Mouse (Mus musculus): ENCODE results near the gene Amz2. TPM values are rescaled to one million over a fixed set of nuclear protein-coding genes. Genes with fewer than 3 reads are reported as not detected.

Gene Amz2
- polyA plus RNA-seq, 1 experiment from 2014 or later: 63.6 TPM

- Histone ChIP-seq H3K9me3 (ENCODE audit: control insufficient read depth, low read length) (no peaks in the 10 kb centered on the region), H3K27ac (replicated peaks; ENCODE audit: low read depth, low read length) (no peak overlapping the region), H3K4me1 (ENCODE audit: control insufficient read depth, insufficient read depth, low read length) (peaks cover 9% of the 10 kb centered on the region), H3K9ac (replicated peaks; ENCODE audit: low read length) (no peak overlapping the region), H3K4me3 (replicated peaks; ENCODE audit: low read depth, low read length) (no peak overlapping the region), H3K27me3 (ENCODE audit: control insufficient read depth, insufficient read depth, low read length) (no peaks in the 10 kb centered on the region), H3K36me3 (ENCODE audit: control insufficient read depth, insufficient read depth, low read length) (no peaks in the 10 kb centered on the region), H3K4me2 (ENCODE audit: low read length) (no peak overlapping the region)
- DNase-seq (no peak), ATAC-seq (ENCODE audit: low FRiP score, low TSS enrichment) (no peak)
- 90% methylated on average over 8 of the region's 8 CpGs for WGBS
Measured at GRCm38 (mm10) chr11:109443468-109444263, 17.9 kb downstream of the Amz2 start.

- no peaks in the 10 kb centered on the region for H3K9me3 ChIP-seq (ENCODE audit: control insufficient read depth, low read length)
- H3K4me2 ChIP-seq (ENCODE audit: low read length): no peak overlapping the region
- DNase-seq: peak; percentile 49
- H3K4me3 ChIP-seq (replicated peaks; ENCODE audit: low read depth, low read length): no peak overlapping the region
- H3K27me3 ChIP-seq (ENCODE audit: control insufficient read depth, insufficient read depth, low read length): no peaks in the 10 kb centered on the region
- no peak for ATAC-seq (ENCODE audit: low FRiP score, low TSS enrichment)
- H3K9ac ChIP-seq (replicated peaks; ENCODE audit: low read length): no peak overlapping the region
- H3K36me3 ChIP-seq (ENCODE audit: control insufficient read depth, insufficient read depth, low read length): no peaks in the 10 kb centered on the region
- peaks cover 8% of the 10 kb centered on the region for H3K4me1 ChIP-seq (ENCODE audit: control insufficient read depth, insufficient read depth, low read length)
- 49% methylated on average over 7 of the region's 7 CpGs for WGBS
- no peak overlapping the region for H3K27ac ChIP-seq (replicated peaks; ENCODE audit: low read depth, low read length)
Measured at GRCm38 (mm10) chr11:109444600-109444999, 18.9 kb downstream of the Amz2 start.

- Histone ChIP-seq H3K4me2 (ENCODE audit: low read length) (no peak overlapping the region), H3K4me1 (ENCODE audit: control insufficient read depth, insufficient read depth, low read length) (no peaks in the 10 kb centered on the region), H3K36me3 (ENCODE audit: control insufficient read depth, insufficient read depth, low read length) (no peaks in the 10 kb centered on the region), H3K4me3 (replicated peaks; ENCODE audit: low read depth, low read length) (no peak overlapping the region), H3K27ac (replicated peaks; ENCODE audit: low read depth, low read length) (no peak overlapping the region), H3K9me3 (ENCODE audit: control insufficient read depth, low read length) (no peaks in the 10 kb centered on the region), H3K27me3 (ENCODE audit: control insufficient read depth, insufficient read depth, low read length) (no peaks in the 10 kb centered on the region), H3K9ac (replicated peaks; ENCODE audit: low read length) (no peak overlapping the region)
- ATAC-seq (ENCODE audit: low FRiP score, low TSS enrichment): no peak; the same call in 1 of the 2 replicates
- WGBS: 55% methylated on average over 13 of the region's 13 CpGs
- DNase-seq: peak; percentile 84
Measured at GRCm38 (mm10) chr11:109445438-109446035, 19.8 kb downstream of the Amz2 start.

- no peak overlapping the region for H3K4me2 ChIP-seq (ENCODE audit: low read length)
- H3K4me3 ChIP-seq (replicated peaks; ENCODE audit: low read depth, low read length): no peak overlapping the region
- no peak overlapping the region for H3K9ac ChIP-seq (replicated peaks; ENCODE audit: low read length)
- H3K4me1 ChIP-seq (ENCODE audit: control insufficient read depth, insufficient read depth, low read length): no peaks in the 10 kb centered on the region
- no peaks in the 10 kb centered on the region for H3K36me3 ChIP-seq (ENCODE audit: control insufficient read depth, insufficient read depth, low read length)
- no peak for DNase-seq
- H3K27ac ChIP-seq (replicated peaks; ENCODE audit: low read depth, low read length): no peak overlapping the region
- H3K27me3 ChIP-seq (ENCODE audit: control insufficient read depth, insufficient read depth, low read length): no peaks in the 10 kb centered on the region
- no peaks in the 10 kb centered on the region for H3K9me3 ChIP-seq (ENCODE audit: control insufficient read depth, low read length)
- WGBS: 86% methylated on average over 11 of the region's 11 CpGs
- ATAC-seq (ENCODE audit: low FRiP score, low TSS enrichment): no peak
Measured at GRCm38 (mm10) chr11:109451169-109451568, 25.4 kb downstream of the Amz2 start.

GRCm38 (mm10) chr11:109456261-109456660 is 30.5 kb downstream of the Amz2 start:
- H3K9ac ChIP-seq (replicated peaks; ENCODE audit: low read length): no peak overlapping the region; the same call in 1 of the 2 replicates

GRCm38 (mm10) chr11:109458165-109458564 is 32.4 kb downstream of the Amz2 start:
- no peak overlapping the region for H3K4me2 ChIP-seq (ENCODE audit: low read length)
- H3K4me3 ChIP-seq (replicated peaks; ENCODE audit: low read depth, low read length): no peak overlapping the region
- H3K9ac ChIP-seq (replicated peaks; ENCODE audit: low read length): no peak overlapping the region
- no peaks in the 10 kb centered on the region for H3K4me1 ChIP-seq (ENCODE audit: control insufficient read depth, insufficient read depth, low read length)
- no peak overlapping the region for H3K27ac ChIP-seq (replicated peaks; ENCODE audit: low read depth, low read length)
- H3K27me3 ChIP-seq (ENCODE audit: control insufficient read depth, insufficient read depth, low read length): no peaks in the 10 kb centered on the region
- no peaks in the 10 kb centered on the region for H3K36me3 ChIP-seq (ENCODE audit: control insufficient read depth, insufficient read depth, low read length)
- DNase-seq: no peak
- no peak for ATAC-seq (ENCODE audit: low FRiP score, low TSS enrichment)
- no peaks in the 10 kb centered on the region for H3K9me3 ChIP-seq (ENCODE audit: control insufficient read depth, low read length)
- 95% methylated on average over 11 of the region's 11 CpGs for WGBS

More at GRCm38 (mm10) chr11:109456261-109456660, 30.5 kb downstream of the Amz2 start:
- 74% methylated on average over 5 of the region's 5 CpGs for WGBS
- no peak for ATAC-seq (ENCODE audit: low FRiP score, low TSS enrichment)
- no peaks in the 10 kb centered on the region for H3K9me3 ChIP-seq (ENCODE audit: control insufficient read depth, low read length)
- H3K27me3 ChIP-seq (ENCODE audit: control insufficient read depth, insufficient read depth, low read length): no peaks in the 10 kb centered on the region
- no peak overlapping the region for H3K4me3 ChIP-seq (replicated peaks; ENCODE audit: low read depth, low read length)
- H3K4me2 ChIP-seq (ENCODE audit: low read length): no peak overlapping the region
- no peaks in the 10 kb centered on the region for H3K36me3 ChIP-seq (ENCODE audit: control insufficient read depth, insufficient read depth, low read length)
- no peak overlapping the region for H3K27ac ChIP-seq (replicated peaks; ENCODE audit: low read depth, low read length)
- no peak for DNase-seq
- no peaks in the 10 kb centered on the region for H3K4me1 ChIP-seq (ENCODE audit: control insufficient read depth, insufficient read depth, low read length)

- no peak for ATAC-seq (ENCODE audit: low FRiP score, low TSS enrichment)
- H3K9ac ChIP-seq (replicated peaks; ENCODE audit: low read length): no peak overlapping the region
- no peak for DNase-seq
- H3K27me3 ChIP-seq (ENCODE audit: control insufficient read depth, insufficient read depth, low read length): no peaks in the 10 kb centered on the region
- no peaks in the 10 kb centered on the region for H3K4me1 ChIP-seq (ENCODE audit: control insufficient read depth, insufficient read depth, low read length)
- H3K27ac ChIP-seq (replicated peaks; ENCODE audit: low read depth, low read length): no peak overlapping the region
- H3K9me3 ChIP-seq (ENCODE audit: control insufficient read depth, low read length): no peaks in the 10 kb centered on the region
- H3K36me3 ChIP-seq (ENCODE audit: control insufficient read depth, insufficient read depth, low read length): no peaks in the 10 kb centered on the region
- 84% methylated on average over 5 of the region's 5 CpGs for WGBS
- no peak overlapping the region for H3K4me3 ChIP-seq (replicated peaks; ENCODE audit: low read depth, low read length)
- no peak overlapping the region for H3K4me2 ChIP-seq (ENCODE audit: low read length)
Measured at GRCm38 (mm10) chr11:109460586-109460985, 34.8 kb downstream of the Amz2 start.

- Histone ChIP-seq H3K36me3 (ENCODE audit: control insufficient read depth, insufficient read depth, low read length) (no peaks in the 10 kb centered on the region), H3K9me3 (ENCODE audit: control insufficient read depth, low read length) (no peaks in the 10 kb centered on the region), H3K27me3 (ENCODE audit: control insufficient read depth, insufficient read depth, low read length) (no peaks in the 10 kb centered on the region), H3K4me2 (ENCODE audit: low read length) (no peak overlapping the region), H3K27ac (replicated peaks; ENCODE audit: low read depth, low read length) (no peak overlapping the region), H3K4me1 (ENCODE audit: control insufficient read depth, insufficient read depth, low read length) (no peaks in the 10 kb centered on the region), H3K4me3 (replicated peaks; ENCODE audit: low read depth, low read length) (no peak overlapping the region), H3K9ac (replicated peaks; ENCODE audit: low read length) (no peak overlapping the region)
- WGBS: 94% methylated on average over 4 of the region's 4 CpGs
- ATAC-seq (ENCODE audit: low FRiP score, low TSS enrichment): no peak
- DNase-seq: no peak
Measured at GRCm38 (mm10) chr11:109465068-109465467, 39.3 kb downstream of the Amz2 start.

- H3K27me3 ChIP-seq (ENCODE audit: control insufficient read depth, insufficient read depth, low read length): peaks cover 10% of the 10 kb centered on the region
- H3K4me1 ChIP-seq (ENCODE audit: control insufficient read depth, insufficient read depth, low read length): 0 out of 2 replicates have a peak, but pooled peaks cover 2% of the 10 kb centered on the region
- H3K27ac ChIP-seq (replicated peaks; ENCODE audit: low read depth, low read length): no peak overlapping the region
- no peak overlapping the region for H3K4me3 ChIP-seq (replicated peaks; ENCODE audit: low read depth, low read length)
- 91% methylated on average over 8 of the region's 8 CpGs for WGBS
- H3K36me3 ChIP-seq (ENCODE audit: control insufficient read depth, insufficient read depth, low read length): no peaks in the 10 kb centered on the region
- H3K4me2 ChIP-seq (ENCODE audit: low read length): no peak overlapping the region
- no peak overlapping the region for H3K9ac ChIP-seq (replicated peaks; ENCODE audit: low read length)
- H3K9me3 ChIP-seq (ENCODE audit: control insufficient read depth, low read length): no peaks in the 10 kb centered on the region
- ATAC-seq (ENCODE audit: low FRiP score, low TSS enrichment) (no peak), DNase-seq (no peak)
Measured at GRCm38 (mm10) chr11:109466987-109467386, 41.2 kb downstream of the Amz2 start.

Data from midbrain, embryonic 14.5 days (tissue).